Mouse (Mus musculus) heart, embryonic 12.5 days (tissue): ENCODE data around the gene Cdh9. TPM values are rescaled to one million over a fixed set of nuclear protein-coding genes. Genes with fewer than 3 reads are reported as not detected.

Experiments
- ATAC-seq: fragments of 200-750 bp; cut with Nextera tagmentation; 2 replicates; pipeline ENCODE4 v1.8.0; 2017; ENCODE audit warnings: moderate TSS enrichment, moderate library complexity; ENCODE audit not compliant: insufficient number of reproducible peaks, low FRiP score
- H3K27ac ChIP-seq: fragments of 300-500 bp; sonication (generic); 2 replicates; pipeline ENCODE4 v1.5.1; 2016; ENCODE audit warnings: mild to moderate bottlenecking, moderate library complexity; ENCODE audit not compliant: poor library complexity, severe bottlenecking
- H3K27me3 ChIP-seq: fragments of 300-500 bp; sonication (generic); replicated peaks from 2 replicates; pipeline ENCODE4 v1.6.1; 2016; ENCODE audit warnings: mild to moderate bottlenecking, moderate library complexity
- H3K36me3 ChIP-seq: fragments of 300-500 bp; sonication (generic); 2 replicates; pipeline ENCODE4 v1.6.1; 2016; ENCODE audit warnings: mild to moderate bottlenecking, moderate library complexity
- H3K4me1 ChIP-seq: fragments of 300-500 bp; sonication (generic); replicated peaks from 2 replicates; pipeline ENCODE4 v1.6.1; 2016; ENCODE audit warnings: mild to moderate bottlenecking
- H3K4me2 ChIP-seq: fragments of 300-500 bp; sonication (generic); 2 replicates; pipeline ENCODE4 v1.6.1; 2016; ENCODE audit warnings: mild to moderate bottlenecking, moderate library complexity
- H3K4me3 ChIP-seq: fragments of 300-500 bp; sonication (generic); 2 replicates; pipeline ENCODE4 v1.5.1; 2016; ENCODE audit warnings: mild to moderate bottlenecking
- H3K9ac ChIP-seq: fragments of 300-500 bp; sonication (generic); 2 replicates; pipeline ENCODE4 v1.6.1; 2016; ENCODE audit warnings: mild to moderate bottlenecking, moderate library complexity
- H3K9me3 ChIP-seq: fragments of 300-500 bp; sonication (generic); replicated peaks from 2 replicates; pipeline ENCODE4 v1.6.1; 2016; ENCODE audit warnings: mild to moderate bottlenecking, moderate library complexity
- WGBS: fragments of 180-500 bp; shearing (Covaris S2); methylation state at CpG from one replicate; pipeline ENCODE4 v1.1.7; 2016; 5-methylcytosine and 5-hydroxymethylcytosine counted together
- polyA plus RNA-seq: library from polyadenylated mRNA; unstranded; fragments of >200 nt; fragmentation: Nextera tagmentation; extraction: Ambion mirVana; gene quantifications from 2 replicates; pipeline ENCODE4 v1.2.1, GENCODE M21; 2016

The Cdh9 gene
- polyA plus RNA-seq: 0.08 TPM in 1 of 2 replicates, not detected in the other

DNA sequence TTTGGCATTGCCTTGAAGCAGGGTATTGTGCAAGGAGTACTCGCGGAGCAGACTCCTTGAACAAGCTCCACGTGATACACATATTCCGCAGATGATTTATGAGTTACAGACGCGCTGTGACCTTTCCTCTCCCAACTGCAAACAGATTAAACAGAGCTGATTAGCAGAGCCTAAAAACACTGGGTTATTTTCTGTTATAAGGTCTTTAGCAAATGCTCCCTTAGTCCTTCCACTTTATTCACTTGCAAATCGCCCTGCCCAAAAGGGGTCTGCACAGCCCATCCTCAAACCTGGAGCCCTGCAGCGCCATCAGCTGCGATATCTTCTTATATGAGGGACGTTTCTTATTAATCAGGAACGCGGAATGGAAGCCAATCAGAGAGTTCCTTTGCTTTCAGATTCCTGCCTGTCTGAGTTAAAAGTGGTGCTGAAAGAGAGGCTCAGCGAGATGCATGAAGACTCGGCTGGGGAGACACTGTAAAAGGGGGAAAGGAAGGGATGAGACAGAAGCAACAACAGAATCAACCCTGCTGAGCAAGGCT is at the start of gene Cdh9:
TSS of gene Cdh9 (plus strand) at position 287 of the 542 bp plus-strand sequence.
- WGBS: 12% methylated on average over 14 of the region's 14 CpGs

DNA sequence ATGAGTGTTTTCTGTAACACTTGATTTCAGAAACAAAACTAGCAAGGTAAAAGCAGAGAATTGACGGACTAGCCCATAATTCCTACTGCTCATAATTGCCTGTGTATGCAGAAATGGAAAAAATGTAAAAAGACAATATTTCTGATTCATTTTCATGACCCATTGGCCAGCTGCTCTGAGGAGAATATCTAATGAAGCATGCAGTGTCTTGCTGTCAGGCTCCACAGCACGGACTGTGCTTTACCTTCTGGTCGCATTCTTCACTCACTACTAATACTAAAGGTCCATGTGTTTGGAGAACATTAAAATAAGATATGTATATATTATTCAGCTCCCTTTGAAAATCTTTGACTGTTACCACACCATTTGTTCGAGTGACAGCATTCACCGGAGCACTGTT is 49.5 kb upstream of the Cdh9 start:
- Histone ChIP-seq H3K4me1 (no peaks in the 10 kb centered on the region), H3K4me3 (no peak overlapping the region), H3K27ac (no peak overlapping the region), H3K4me2 (no peak overlapping the region), H3K9me3 (no peaks in the 10 kb centered on the region), H3K27me3 (no peaks in the 10 kb centered on the region), H3K36me3 (no peaks in the 10 kb centered on the region), H3K9ac (no peak overlapping the region)
- ATAC-seq: no peak
- 80% methylated on average over 5 of the region's 5 CpGs for WGBS

More for the DNA sequence above, at the start of gene Cdh9:
- ATAC-seq: no peak
- peak within 1 kb of the TSS; percentile 77 for H3K4me2 ChIP-seq
- H3K36me3 ChIP-seq: no peaks in the 10 kb centered on the region
- H3K4me1 ChIP-seq: no peaks in the 10 kb centered on the region
- H3K27ac ChIP-seq: no peak within 1 kb of the TSS
- no peaks in the 10 kb centered on the region for H3K27me3 ChIP-seq
- no peaks in the 10 kb centered on the region for H3K9me3 ChIP-seq
- peak within 1 kb of the TSS; percentile 40 for H3K4me3 ChIP-seq
- H3K9ac ChIP-seq: peak within 1 kb of the TSS; percentile 50; the same call in 1 of the 2 replicates

DNA sequence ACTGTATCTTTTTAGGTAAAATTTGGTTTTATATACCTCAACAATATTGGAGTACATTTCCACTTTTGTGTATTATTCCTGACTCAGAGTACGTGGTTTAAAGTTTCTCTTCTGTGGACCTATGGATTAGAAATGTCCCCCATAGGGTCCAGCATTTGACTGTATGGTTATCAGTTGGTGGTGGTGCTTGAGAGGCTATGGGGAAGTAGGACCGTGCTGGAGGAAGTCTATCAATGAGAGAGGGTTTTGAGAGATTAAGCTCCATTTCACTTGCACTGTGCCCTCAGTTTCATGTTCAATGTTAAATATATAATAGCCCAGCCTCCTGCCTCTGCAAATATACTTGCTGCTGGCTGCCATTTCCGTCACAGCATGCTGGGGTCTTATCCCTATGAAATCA is 28.7 kb upstream of the Cdh9 start:
- Histone ChIP-seq H3K4me2 (no peak overlapping the region), H3K4me1 (no peaks in the 10 kb centered on the region), H3K9me3 (no peaks in the 10 kb centered on the region), H3K27me3 (no peaks in the 10 kb centered on the region), H3K36me3 (no peaks in the 10 kb centered on the region), H3K9ac (no peak overlapping the region), H3K4me3 (no peak overlapping the region), H3K27ac (no peak overlapping the region)
- 70% methylated on average over 3 of the region's 3 CpGs for WGBS
- ATAC-seq: no peak

DNA sequence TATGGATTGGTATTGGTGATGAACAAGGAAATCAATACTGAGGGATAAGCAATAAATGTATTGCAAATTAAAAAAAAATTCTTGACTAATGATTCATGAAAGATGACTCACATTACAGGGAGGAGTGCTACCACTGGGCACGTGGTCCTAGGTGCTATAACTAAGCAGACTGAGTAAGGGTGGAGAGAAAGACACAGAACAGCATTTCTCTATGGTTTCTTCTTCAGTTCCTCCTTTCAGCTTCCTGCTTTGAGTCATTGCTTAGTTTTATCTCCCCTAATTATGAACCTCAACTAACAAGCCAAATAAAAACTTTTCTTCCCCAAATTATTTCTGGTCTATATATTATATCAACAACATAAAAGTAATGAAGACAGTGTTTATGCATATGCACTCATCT is 26.2 kb upstream of the Cdh9 start:
- Histone ChIP-seq H3K4me1 (no peaks in the 10 kb centered on the region), H3K36me3 (no peaks in the 10 kb centered on the region), H3K27ac (no peak overlapping the region), H3K4me2 (no peak overlapping the region), H3K27me3 (no peaks in the 10 kb centered on the region), H3K9ac (no peak overlapping the region), H3K4me3 (no peak overlapping the region), H3K9me3 (no peaks in the 10 kb centered on the region)
- ATAC-seq: no peak
- 56% methylated on average over 1 of the region's 1 CpGs for WGBS

DNA sequence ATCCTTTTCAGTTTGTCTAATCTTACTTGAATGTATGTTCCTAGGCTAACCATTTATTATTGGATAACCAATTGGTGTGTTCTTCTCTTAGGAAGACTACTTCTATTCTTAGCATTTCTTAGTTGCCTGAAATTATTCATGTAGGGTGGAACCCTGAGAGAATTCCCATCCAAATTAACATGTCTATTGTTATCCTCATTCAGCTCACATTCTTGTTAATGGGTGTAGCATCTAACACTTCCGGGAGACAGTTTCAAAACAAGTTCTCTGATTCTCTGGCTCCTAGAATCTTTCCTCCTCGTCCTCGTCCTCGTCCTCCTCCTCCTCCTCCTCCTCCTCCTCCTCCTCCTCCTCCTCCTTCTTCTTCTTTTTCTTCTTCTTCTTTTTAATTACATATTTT is 10.5 kb downstream of the Cdh9 start:
- no peak for ATAC-seq
- H3K4me3 ChIP-seq: no peak overlapping the region
- no peaks in the 10 kb centered on the region for H3K36me3 ChIP-seq
- H3K27me3 ChIP-seq: no peaks in the 10 kb centered on the region
- 79% methylated on average over 4 of the region's 4 CpGs for WGBS
- H3K9me3 ChIP-seq: no peaks in the 10 kb centered on the region
- no peak overlapping the region for H3K27ac ChIP-seq
- H3K9ac ChIP-seq: no peak overlapping the region
- no peak overlapping the region for H3K4me2 ChIP-seq
- H3K4me1 ChIP-seq: no peaks in the 10 kb centered on the region

DNA sequence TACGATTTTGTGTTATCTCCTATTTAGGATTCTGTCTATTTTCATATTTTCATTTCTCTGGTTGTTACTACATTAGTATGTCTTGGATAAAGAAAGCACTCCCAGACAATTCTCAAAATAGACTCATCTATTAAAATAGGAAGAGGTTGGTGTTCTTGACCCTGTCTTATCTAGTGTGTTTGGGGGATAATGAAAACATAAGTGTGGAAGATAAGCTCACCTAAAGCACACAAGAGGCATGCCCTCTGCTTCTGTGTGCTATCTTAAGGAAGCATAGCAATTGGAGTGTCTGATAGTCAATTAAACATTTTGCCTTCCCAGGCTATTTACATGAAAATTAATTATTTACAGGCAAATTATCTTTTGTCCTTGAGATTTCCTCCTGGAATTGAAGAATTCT is 18.1 kb downstream of the Cdh9 start:
- H3K27me3 ChIP-seq: no peaks in the 10 kb centered on the region
- no peaks in the 10 kb centered on the region for H3K4me1 ChIP-seq
- H3K4me3 ChIP-seq: no peak overlapping the region
- no peaks in the 10 kb centered on the region for H3K36me3 ChIP-seq
- no peak overlapping the region for H3K27ac ChIP-seq
- H3K9me3 ChIP-seq: no peaks in the 10 kb centered on the region
- no peak overlapping the region for H3K9ac ChIP-seq
- no peak overlapping the region for H3K4me2 ChIP-seq
- no peak for ATAC-seq
- 70% methylated on average over 1 of the region's 1 CpGs for WGBS

DNA sequence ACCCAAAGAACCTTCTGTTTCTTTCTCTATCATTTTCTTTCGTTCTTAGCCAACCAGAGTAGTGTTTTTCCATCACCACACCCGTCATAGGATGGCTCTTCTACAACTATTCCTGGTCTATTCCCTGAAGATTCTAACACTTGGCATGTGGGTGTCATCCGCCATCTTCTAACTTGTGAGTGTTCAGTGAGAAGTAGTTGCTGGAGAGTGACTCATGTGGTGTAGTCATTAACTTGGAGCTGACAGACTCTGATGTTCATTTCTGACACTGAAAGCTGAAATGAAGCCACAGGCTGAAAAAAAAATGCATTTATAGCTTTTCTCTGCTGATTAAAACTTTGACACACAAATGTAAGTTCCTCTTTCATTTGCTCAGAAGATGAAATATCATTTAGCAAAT is 34.7 kb downstream of the Cdh9 start:
- Histone ChIP-seq H3K4me1 (no peaks in the 10 kb centered on the region), H3K36me3 (no peaks in the 10 kb centered on the region), H3K4me3 (no peak overlapping the region), H3K9me3 (no peaks in the 10 kb centered on the region), H3K27me3 (no peaks in the 10 kb centered on the region), H3K27ac (no peak overlapping the region), H3K9ac (no peak overlapping the region), H3K4me2 (no peak overlapping the region)
- WGBS: 65% methylated on average over 3 of the region's 3 CpGs
- ATAC-seq: no peak

DNA sequence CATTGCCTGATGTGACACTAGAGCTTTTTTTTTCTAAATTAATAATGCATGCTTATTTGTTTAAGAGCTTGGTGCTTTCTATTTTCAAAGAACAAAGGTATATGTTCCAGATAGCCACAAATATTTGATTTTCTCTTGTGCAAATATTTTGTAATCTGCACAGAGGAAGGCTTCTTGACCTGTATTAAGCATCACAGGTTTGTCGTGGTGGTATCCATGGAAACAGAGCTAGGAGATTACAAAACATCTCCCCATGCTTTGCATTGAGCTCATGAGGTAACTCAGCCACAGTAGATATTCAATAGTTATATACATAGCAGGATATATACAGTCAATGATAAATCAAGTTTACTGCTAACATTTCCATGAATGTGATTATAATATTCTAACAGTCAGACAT is 56.0 kb downstream of the Cdh9 start:
- no peak overlapping the region for H3K4me3 ChIP-seq
- H3K36me3 ChIP-seq: no peaks in the 10 kb centered on the region
- no peak overlapping the region for H3K27ac ChIP-seq
- no peaks in the 10 kb centered on the region for H3K27me3 ChIP-seq
- H3K9ac ChIP-seq: no peak overlapping the region
- ATAC-seq: no peak
- 54% methylated on average over 1 of the region's 1 CpGs for WGBS
- no peak overlapping the region for H3K4me2 ChIP-seq
- H3K9me3 ChIP-seq: no peaks in the 10 kb centered on the region
- H3K4me1 ChIP-seq: no peaks in the 10 kb centered on the region

DNA sequence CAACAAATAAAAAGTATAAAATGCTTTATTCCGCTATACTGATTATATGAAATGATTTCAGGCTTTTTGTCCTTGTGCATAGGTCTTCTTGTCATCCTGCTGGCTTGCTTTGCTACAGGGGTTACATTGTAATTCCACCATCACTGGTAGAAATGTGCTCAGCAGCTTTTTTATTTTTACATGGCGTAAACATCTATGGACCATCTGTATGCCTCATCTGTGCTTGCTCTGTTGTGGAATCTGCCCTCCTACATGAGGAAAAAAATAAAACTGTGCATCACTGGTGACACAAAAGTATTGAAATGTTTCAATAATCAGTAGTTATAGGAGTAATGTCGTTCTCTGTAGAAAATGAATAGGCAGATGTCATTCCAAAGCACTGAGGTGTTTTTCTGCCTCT is 64.3 kb downstream of the Cdh9 start:
- Histone ChIP-seq H3K4me3 (no peak overlapping the region), H3K9me3 (no peaks in the 10 kb centered on the region), H3K9ac (no peak overlapping the region), H3K4me1 (no peaks in the 10 kb centered on the region), H3K27ac (no peak overlapping the region), H3K4me2 (no peak overlapping the region), H3K36me3 (no peaks in the 10 kb centered on the region), H3K27me3 (no peaks in the 10 kb centered on the region)
- 70% methylated on average over 3 of the region's 3 CpGs for whole genome bisulfite sequencing
- ATAC-seq: no peak

DNA sequence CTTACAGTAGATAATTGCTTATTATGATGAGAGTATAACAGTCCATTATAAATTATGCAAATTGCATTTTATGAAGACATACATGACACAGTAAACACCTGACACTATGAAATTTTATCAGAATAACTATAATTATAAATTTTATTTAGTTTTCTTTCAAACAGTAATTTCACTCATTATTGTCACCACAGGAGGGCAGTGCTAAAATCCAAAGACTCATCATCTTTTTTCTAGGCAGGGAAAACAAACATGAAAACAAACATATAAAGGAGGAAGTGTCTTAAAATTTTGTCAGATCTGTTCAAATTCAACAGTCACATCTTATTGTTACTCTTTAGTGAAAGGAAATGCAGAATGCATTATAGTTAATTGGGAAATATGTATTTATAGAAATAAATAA is 72.7 kb downstream of the Cdh9 start:
- no peak overlapping the region for H3K4me3 ChIP-seq
- no peak overlapping the region for H3K27ac ChIP-seq
- H3K9me3 ChIP-seq: no peaks in the 10 kb centered on the region
- H3K27me3 ChIP-seq: no peaks in the 10 kb centered on the region
- H3K36me3 ChIP-seq: no peaks in the 10 kb centered on the region
- H3K4me2 ChIP-seq: no peak overlapping the region
- no peak for ATAC-seq
- no peak overlapping the region for H3K9ac ChIP-seq
- no peaks in the 10 kb centered on the region for H3K4me1 ChIP-seq

DNA sequence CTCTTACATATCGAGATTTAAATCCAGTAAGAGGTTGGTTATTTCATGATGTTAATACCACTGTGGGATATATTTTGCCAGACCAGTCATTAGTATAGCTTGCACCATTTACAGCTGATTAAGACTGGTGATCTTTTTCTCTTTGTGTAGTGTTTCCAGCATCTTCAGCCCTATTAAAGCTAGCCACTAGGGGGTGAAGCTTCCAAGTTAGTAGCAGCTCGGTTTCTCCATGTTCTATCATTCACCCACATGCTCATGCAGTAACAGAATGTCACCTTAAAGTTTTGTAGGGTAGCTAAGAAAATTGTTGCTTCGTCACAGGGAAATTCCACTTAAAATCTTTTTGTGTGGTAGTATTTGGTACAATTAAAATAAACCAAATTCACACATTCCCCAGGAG is 82.2 kb downstream of the Cdh9 start:
- WGBS: 59% methylated on average over 3 of the region's 3 CpGs
- Histone ChIP-seq H3K9ac (no peak overlapping the region), H3K27me3 (no peaks in the 10 kb centered on the region), H3K27ac (no peak overlapping the region), H3K4me2 (no peak overlapping the region), H3K4me3 (no peak overlapping the region), H3K9me3 (no peaks in the 10 kb centered on the region), H3K36me3 (no peaks in the 10 kb centered on the region), H3K4me1 (no peaks in the 10 kb centered on the region)
- ATAC-seq: no peak

DNA sequence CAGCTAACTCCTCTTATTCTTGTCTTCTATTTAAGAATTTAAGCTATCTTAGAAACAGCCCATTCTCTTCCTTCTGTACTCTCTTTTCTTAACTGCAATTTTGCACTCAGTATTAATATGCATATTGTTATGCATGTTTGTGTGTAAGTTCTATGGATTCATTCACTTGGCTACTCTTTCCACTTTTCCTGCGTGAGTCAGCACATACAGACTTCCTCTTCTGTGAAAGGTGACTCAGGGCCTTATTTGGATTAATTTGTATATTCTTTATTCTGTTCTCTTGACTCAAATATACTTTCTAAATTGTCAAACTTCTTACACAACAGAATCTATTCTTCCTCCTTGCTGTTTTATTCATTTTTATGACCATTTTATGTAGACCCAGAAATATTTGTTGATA is 85.5 kb downstream of the Cdh9 start:
- Histone ChIP-seq H3K27ac (no peak overlapping the region), H3K36me3 (no peaks in the 10 kb centered on the region), H3K4me2 (no peak overlapping the region), H3K9ac (no peak overlapping the region), H3K4me3 (no peak overlapping the region), H3K9me3 (no peaks in the 10 kb centered on the region), H3K4me1 (no peaks in the 10 kb centered on the region), H3K27me3 (no peaks in the 10 kb centered on the region)
- ATAC-seq: no peak
- WGBS: 72% methylated on average over 1 of the region's 1 CpGs
